Mouse (Mus musculus) adrenal gland, postnatal 25 days (tissue): ENCODE results near the gene Zfp143. TPM values are rescaled to one million over a fixed set of nuclear protein-coding genes. Genes with fewer than 3 reads are reported as not detected.
"Not testable (repeated sequence)": the region's sequence is repeated elsewhere in the genome, so short reads cannot be mapped to it uniquely, and the experiment has no call there.

Experiments used
- DNase-seq: peaks from one replicate; pipeline ENCODE4 v3.0.0; 2021; ENCODE audit warnings: mixed read lengths
- total RNA-seq: library from RNA; stranded (reverse); gene quantifications from 2 replicates; pipeline ENCODE4 v1.2.3, GENCODE M21; 2021

Gene Zfp143
- total RNA-seq, 1 experiment from 2014 or later = 14.2 TPM

DNA sequence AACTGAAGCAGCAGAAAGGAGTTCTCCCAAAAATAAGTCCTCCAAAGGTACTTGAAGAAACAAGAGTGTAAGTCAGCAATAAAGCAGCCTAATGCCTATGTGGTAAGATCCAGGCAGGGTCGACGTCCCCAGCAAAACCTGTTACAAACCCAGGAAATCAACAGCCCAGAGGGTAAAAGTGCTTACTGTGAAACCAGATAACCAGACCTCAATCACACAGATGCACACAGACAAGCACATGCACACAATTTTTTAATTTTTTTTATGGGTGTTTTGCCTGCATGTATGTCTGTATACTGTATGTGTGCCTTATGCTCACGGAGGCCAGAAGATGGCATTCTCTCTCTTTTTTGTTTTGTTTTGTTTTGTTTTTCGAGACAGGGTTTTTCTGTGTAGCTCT is 35.3 kb downstream of the Zfp143 start:
- DNase-seq = no peak

DNA sequence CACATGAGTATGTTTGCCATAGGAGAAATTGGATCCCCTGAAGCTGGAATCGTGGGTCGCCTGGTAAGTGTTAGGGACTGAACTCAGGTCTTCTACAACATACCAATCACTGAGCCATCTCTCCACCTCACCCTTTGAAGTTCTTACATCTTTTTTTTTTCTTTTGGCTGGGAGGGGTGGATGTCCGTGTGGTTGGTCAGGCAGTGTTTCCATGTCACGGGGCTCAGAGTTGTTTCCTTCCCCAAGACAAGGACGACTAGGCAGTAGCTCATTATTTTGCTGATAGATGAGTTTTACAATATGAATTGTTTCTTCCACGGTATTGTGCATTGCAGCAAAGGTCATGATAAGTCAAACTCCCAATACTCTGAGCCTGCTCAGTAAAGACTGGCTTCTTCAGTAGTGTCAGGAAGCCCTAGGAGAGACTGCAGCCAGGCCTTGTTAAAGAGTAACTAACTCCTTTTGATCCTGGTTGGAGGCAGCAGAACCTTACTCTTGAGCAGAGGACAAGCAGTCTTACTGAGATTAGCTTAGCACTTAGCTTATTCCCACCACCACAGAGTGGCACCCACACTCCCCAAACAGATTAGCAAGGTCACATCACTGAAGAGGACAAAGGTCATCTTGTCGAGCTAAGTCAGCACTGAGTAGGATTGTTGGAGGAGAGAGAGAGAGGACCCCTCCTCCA is 36.2 kb downstream of the Zfp143 start:
- no peak for DNase-seq

DNA sequence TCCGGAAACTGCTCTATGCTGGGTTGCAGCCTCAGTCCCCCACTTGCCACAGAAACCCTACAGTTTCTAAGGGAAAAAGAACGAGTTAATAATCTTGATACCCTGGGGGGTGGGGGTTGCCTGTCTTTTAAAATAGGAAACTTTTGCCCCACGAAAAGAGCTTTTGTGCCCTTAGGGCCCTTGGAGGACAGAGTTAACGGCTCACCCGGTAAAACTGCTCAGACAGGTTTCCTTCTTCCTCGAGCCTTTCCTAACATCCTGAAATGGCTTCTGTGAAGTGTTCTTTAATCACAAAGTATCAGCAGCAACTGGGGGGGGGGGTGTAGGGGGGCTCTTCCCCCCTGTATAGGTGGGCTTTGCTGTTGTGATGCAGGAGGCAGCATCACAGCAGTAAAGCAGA is 39.8 kb downstream of the Zfp143 start:
- DNase-seq = no peak

DNA sequence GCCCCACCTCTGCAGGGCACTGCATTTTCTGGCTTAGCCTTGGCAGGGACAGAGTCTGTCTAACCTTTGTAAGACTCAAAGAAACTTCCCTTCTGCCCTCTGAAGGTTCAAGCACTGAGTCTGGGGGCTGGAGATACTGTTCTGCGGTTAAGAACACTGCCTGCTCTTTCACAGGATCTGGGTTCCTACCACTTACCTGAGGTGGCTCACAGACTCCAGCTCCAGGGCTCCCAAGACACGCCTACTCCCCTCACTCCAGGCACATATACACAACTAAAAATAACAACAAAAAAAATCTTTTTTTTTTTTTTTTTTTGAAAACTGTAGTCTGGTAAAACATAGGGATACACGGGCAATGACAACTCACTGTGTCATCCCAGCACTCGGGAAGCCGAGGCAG is 40.2 kb downstream of the Zfp143 start:
- no peak for DNase-seq

DNA sequence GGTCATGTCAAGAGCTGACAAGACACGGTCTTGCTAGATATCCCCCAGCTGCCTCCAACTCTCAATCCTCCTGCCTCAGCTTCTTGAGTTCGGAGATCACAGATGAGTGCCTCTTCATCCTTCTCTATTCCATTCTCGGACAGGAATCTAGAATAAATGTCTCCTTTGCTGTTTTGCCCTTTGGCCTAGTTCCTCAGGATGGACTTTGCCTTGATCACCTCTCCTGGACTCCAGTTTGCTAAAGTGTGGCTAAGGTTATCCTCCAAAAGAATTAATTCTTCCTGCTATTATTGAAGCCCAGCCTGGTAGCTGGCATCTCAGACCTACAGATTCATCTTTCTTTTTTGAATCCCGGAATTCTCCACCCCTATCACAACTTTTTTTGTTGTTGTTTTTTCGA is 44.0 kb downstream of the Zfp143 start:
- DNase-seq = no peak

DNA sequence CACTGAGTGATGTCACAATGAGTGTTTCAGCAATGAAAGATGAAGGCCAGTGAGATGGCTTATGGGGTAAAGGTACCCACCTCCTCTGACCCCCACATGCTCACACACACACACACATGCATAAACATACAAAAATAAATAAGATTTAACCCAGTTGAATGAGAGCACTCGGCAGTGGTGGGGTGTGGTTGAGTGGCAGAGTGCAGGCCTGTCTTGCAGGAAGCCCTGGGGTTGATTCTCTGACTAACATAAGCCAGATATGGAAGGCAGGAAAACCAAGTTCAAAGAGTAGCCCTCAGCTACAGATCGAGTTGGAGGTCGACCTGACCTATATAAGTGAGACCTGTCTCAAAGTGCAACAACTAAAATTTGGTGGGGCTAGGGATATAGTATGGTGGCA is 45.6 kb downstream of the Zfp143 start:
- no peak for DNase-seq

DNA sequence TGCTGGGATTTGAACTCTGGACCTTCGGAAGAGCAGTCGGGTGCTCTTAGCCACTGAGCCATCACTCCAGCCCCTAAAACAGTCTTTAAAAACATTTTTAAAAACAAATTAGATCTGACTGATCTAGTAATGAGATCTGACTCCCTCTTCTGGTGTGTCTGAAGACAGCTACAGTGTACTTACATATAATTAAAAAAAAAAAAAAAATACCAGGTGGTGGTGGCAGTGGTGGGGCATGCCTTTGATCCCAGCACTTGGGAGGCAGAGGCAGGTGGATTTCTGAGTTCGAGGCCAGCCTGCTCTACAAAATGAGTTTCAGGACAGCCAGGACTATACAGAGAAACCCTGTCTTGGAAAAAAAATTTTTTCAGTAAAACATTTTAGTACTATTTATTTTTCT is 47.5 kb downstream of the Zfp143 start:
- not testable (repeated sequence) for DNase-seq

DNA sequence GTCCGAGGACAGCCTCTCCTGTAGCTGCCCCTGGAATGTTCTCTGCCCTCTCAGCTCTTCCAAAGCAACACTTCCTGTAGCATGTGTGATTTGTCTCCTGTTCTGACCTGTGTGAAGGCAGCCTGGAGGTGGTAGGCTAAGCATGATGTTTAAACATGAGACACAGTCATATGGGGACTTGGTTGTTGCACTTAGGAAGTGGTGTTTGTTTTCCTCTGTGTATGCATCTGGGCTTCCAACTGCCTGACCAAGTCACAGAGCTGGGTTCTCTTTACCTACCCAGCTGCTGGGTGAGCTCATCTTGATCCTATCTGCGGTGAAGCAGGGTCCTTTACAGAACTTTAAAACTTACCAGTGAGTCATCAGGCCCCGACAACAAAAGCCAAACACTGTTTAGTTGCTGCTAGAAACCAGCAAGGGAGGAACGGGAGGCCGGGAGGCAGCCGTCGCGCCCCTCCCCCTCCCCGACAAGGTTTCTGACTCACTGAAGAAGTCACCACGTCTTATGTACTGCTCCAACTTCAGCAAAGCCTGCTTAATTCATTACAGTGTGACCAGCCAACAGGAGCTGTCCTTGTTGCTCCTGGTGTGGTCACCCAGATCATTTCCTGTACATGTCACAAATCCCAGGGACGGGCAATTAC is 48.1 kb downstream of the Zfp143 start:
- DNase-seq = peak; percentile 87

DNA sequence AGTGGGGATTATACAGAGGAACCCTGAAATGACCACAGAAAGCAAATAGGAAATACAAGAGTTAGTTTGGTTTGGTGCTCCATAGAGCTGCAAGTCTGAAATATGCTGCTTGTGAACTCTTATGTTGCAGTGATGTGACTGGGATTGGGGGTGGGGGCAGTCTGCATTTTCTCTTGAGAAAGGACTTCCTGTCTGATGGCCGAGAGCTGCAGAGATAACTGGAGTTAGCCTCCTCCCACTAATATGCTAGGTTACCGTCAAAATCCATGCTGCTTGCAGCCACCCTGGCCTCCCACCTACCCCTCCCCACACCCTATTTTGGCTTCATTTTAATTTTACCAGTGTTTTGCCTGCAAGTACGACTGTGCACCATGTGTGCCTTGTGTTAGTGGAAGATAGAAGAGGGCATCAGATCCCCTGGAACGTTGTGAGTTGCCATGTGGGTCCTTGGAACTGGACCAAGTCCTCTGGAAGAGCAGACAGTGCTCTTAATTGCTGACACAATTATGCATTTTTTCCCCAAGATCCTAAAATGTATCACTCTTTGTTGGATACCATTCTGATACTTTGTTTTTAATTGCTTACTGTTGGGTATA is 49.1 kb downstream of the Zfp143 start:
- no peak for DNase-seq

DNA sequence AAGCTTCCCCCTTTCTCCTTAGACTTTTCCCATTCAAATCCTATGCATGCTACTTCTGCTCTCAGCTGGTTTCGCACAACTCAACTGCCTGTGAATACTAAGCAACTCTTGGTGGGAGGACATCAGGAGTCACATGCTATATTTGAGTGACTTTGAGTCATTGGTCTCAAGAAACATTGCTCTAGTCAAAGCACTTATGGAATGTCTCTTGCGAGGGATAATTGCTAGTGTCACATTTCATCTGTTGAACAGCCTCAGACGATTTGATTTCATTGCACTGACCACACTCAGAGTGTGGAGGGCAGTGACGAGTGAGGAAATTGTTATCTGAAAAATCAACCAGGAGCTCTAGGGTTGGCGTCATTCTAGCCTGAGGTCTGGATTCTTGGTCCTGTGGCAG is 53.7 kb downstream of the Zfp143 start:
- DNase-seq = no peak

DNA sequence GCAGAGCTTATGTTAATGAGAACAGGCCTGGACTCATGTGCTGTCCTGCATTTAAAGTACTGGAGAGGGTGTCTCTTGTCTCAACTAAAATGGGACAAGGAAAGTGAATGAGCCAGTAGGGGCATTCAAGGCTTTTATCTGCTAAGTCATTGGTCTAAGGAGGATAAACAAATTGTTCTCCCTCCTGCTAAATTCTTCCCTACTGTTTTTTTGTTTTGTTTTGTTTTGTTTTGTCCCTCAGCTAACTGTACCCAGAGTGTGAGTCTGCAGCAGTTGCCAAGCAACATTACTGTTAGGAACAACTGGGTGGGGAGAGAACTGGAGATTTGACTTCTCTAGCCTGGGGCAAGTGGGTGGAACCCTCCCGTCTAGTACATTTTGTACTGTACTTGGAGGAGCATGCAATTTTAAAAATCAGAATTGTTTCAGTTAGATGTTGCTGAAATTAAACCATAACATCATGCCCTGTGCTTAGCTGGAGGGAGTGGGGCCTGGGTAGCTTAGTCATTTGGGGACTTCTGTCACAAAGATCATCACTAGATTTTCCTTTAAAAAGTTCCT is 55.8 kb downstream of the Zfp143 start:
- no peak for DNase-seq

DNA sequence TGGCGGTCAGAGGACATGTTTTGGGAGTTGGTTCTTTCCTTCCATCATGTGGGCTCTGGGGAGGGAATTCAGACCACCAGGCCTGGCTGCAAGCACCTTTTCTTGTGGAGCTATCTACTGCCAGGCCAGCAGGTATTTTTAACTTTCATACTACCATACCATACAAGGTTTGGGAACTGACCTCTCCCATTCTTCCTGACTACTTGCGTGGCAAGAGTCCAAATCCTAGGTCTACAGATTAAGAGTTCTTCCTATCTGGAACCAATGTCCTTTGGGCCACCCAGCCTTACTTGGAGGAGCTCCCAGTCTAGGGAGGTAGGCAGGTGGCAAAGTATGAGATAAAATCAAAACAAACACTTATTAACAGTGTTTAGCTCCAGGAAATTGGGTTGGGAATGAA is 57.4 kb downstream of the Zfp143 start:
- DNase-seq = no peak

DNA sequence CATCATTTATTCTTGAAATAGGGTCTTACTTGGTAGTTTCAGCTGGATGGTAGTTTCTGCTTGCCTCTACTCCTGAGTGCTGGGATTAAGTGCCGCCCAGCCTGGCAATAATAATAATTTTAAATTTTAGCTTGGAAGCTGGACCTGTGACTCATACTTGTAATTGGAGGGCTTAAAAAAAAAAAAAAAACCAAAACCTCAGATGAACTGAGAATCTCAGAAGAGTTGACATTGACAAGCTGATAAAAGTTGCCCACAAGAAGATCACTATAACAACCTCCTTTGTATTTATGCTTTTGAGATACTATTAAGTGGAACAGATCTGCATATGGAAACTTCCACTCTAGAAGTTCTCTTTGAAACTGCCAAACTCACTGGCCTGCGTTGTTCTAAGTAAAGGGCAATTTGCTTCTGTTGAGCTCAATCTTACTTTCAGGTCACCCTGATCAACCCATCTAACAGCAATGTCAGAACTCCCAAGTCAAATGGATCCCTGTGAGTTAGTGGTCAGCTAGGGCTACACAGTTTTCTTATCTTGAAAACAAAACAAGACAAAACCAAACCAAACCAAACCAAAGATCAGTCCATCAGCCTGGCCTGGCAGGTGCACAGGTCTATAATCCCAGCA is 59.3 kb downstream of the Zfp143 start:
- DNase-seq = no peak

DNA sequence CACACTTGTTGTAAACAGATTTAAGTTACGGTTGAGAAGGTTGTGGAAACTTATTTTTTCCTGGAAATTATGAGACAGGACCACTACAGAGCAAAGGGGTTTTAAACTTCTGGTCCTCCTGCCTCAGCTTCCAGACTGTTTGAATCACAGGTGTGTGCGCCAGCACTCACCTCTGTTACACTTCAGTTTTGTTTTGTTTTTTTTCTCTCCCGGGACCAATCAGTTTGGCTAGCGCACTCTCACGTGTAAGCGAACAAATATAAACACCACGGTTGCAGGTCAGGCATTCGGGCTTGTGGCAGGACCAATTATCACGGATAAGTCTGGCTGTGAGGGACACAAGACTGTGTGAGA is 60.1 kb downstream of the Zfp143 start:
- no peak for DNase-seq

DNA sequence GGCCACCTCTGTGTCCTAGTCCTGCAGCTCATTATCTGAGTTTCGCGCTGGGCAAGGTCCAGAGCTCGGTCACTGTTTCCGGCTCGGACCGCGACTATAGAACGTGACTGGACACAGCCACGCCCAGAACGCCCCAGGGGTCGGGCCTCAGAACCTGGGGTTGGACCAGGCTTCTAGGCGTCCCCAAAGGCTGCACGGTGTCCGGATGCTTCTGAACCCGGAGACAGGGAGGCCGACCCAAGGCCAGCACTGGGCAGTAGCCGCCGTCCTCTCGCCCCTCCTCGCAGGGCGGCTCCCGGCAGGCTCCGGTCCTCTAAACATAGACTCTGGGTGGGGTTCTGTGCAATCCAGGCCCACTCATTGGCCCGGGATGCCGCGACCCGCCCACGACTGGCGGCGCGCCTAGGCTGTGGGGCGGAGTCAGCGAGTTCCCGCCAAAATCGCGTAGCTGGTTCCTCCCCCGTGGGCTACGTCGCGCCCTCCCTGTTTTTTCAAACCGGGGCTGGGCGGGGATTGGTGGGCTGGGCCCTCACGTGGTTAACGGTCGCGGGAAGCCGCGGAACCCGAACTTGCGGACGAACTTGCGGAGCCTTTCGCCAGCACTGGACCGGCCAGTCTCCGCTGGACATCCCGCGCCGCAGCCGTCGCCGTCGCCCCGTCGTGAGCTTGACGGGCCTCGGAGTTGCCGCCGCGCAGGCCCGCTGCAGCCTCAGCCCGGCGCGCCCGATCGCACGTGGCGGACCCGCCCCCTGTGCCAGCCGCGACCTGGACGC is 60.7 kb downstream of the Zfp143 start, which contains the start of gene Wee1:
Gene Wee1 (plus strand): TSS at position 531 of the 773 bp plus-strand sequence.
- DNase-seq = peak; percentile 99

DNA sequence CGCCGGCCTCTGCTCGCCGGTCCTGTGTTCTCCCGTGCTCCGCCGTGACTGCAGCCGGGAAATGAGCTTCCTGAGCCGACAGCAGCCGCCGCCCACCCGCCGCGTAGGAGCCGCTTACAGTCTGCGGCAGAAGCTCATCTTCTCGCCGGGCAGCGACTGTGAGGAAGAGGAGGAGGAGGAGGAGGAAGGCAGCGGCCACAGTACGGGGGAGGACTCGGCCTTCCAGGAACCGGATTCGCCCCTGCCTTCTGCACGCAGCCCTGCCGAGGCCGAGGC is 61.2 kb downstream of the Zfp143 start:
- DNase-seq = no peak

DNA sequence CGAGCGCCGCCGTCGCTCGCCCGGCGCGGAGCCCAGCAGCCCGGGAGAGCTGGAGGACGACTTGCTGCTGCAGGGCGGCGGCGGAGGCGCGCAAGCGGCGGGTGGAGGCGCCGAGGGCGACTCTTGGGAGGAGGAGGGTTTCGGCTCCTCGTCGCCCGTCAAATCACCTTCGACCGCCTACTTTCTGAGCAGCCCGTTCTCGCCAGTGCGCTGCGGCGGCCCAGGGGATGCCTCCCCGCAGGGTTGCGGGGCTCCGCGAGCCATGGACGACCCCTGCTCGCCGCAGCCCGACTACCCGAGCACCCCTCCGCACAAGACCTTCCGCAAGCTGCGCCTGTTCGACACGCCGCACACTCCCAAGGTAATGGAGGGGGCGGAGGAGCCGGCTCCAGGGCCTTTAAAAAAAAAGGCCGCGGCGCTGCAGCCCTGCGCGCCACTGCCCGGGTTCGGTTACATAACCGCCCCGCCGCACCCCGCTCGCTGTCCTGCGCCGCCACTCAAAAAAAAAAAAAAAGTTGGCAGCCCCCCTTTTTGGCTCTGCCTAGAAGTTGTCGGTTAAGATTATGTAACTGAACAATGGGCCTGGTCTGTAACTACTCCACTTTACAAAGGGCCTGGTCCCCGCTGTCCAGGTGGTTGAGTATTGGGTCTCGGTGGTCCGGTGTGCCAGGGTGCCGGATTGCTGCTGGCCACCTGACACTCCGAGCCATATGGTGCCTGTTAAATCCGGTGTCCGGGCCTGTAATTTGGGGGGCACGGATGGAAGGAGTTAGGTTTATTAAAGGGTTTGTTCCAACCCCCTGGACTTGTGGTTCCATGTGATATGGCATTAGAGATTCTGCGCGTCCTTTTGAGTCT is 61.8 kb downstream of the Zfp143 start:
- peak; percentile 69 for DNase-seq

DNA sequence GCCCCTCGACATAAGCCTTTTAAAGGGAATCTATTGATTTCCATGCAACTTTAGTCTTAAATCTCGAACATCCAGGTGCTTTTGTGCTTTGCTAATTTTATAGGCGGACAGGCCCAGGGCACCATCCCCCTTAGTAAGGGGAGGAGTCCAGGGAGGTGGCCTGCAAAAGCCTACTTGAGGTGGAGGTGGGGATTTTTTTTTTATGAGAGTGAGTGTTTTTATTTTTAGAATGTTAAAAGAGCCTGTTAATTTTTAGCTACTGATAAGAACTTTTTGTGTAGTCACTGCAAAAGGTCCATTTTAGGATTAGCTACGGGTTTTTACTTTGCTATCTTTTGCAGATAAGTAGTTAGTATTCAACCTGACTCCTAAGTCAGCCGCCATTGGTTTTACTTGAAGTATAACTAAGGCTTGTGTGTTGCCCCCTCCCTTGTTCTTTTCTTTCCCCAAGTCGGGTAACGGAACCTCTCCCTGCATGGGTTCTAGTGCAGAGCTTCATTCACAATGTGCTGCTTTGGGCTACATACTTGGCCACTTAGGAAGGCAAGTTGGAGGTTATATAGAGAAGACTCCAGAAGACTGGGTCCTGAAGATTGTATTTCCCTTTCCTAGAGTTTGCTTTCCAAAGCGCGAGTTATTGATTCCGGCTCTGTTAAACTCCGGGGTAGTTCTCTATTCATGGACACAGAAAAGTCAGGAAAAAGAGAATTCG is 63.0 kb downstream of the Zfp143 start:
- DNase-seq = no peak

DNA sequence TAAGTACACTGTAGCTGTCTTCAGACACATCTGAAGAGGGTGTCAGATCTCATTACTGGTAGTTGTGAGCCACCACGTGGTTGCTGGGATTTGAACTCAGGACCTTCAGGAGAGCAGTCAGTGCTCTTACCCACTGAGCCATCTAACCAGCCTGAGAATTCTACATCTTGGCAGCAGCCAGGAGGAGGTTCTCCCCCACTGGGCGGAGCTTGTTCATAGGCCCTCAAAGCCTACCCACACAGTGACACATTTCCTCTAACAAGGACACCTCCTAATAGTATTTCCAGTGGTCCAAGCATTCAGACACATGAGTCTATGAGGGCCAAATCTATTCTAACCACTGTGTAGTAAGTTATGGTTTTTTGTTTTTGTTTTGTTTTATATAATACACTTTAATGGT is 67.5 kb downstream of the Zfp143 start:
- DNase-seq = no peak

DNA sequence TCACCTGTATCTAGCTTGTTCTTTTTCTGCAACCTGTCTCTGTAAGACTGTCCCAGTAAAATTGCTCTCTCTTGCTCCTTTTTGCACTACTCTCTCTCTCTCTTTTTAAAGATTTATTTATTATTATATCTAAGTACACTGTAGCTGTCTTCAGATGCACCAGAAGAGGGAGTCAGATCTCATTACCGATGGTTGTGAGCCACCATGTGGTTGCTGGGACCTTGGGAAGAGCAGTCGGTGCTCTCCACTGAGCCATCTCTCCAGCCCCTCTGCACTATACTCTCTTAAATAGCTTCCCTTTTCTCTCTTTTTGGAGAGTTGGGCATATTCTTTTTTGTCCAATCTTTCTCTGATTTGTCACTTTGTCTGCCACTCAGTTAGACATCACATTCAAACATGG is 71.3 kb downstream of the Zfp143 start:
- not testable (repeated sequence) for DNase-seq

DNA sequence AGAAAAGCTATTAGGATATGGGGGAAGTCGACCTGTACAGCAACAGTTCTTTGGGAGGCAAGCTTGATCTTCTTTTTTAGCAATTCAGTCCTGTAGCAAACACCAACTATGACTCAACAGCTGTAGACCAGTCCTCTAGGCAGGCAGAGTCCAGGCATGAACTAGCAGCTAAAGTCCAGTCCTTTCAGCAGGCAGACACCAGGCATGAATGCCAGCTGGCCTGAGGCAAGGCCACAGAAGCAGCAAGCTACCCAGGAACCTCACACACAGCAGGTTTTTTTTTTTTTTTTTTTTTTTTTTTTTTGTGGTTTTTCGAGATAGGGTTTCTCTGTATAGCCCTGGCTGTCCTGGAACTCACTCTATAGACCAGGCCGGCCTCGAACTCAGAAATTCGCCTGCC is 73.0 kb downstream of the Zfp143 start:
- DNase-seq = no peak
